Comparison of ENCODE assay signal across 14 mouse cellular contexts in the genomic region with DNA sequence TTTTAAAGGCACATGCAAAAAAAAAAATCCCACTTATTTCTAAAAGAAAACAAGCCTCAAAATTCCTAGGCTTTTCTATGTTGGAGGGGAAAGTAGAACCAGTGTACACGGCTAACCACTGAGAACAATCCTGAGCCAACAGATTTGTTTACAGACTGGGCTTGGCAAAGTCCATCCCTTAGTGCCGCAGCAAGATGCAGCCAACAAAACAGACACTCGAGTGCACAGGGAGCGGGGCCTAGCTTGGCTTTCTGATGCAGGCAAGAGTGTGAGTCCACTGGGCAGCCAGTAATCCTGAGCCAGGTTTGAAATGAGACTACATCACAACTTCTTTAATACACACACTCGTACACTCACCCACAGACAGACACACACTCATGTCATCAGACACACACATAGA.
DNase-seq lines count a peak whose midpoint lies in the region; ATAC-seq and TF ChIP-seq lines count a peak whose summit lies in the region.
"Had no signal": no experiment of that assay in that cellular context is flagged by ENCODE, and none has a peak within 500 bp of the region (broad histone marks: within the 10 kb centered on the region; RNA-seq: fewer than 3 reads in every experiment).

No protein-coding gene starts in this region.

- H3K9ac ChIP-seq in midbrain, embryonic 14.5 days (replicated peaks; ENCODE audit: low read length): no peak overlapping the region
- H3K9ac ChIP-seq: forebrain, postnatal 0 days; hindbrain, embryonic 15.5 days; liver, embryonic 15.5 days had no signal

- H3K9me3 ChIP-seq in midbrain, embryonic 14.5 days (ENCODE audit: control insufficient read depth, low read length): no peaks in the 10 kb centered on the region
- H3K9me3 ChIP-seq in midbrain, embryonic 10.5 days (replicated peaks): no peaks in the 10 kb centered on the region
- H3K9me3 ChIP-seq: hindbrain, embryonic 15.5 days; liver, embryonic 15.5 days had no signal

- 66% methylated on average over 5 of the region's 5 CpGs for WGBS in kidney, adult 2 months
- 82% methylated on average over 5 of the region's 5 CpGs for WGBS in midbrain, embryonic 14.5 days
- 85% methylated on average over 5 of the region's 5 CpGs for WGBS in midbrain, embryonic 10.5 days
- WGBS in cerebellum, adult 2 months: 3% methylated on average over 5 of the region's 5 CpGs

- H3K4me3 ChIP-seq in kidney, adult 2 months (ENCODE audit: insufficient read depth, low read depth, low read length): no peak overlapping the region
- no peak overlapping the region for H3K4me3 ChIP-seq in midbrain, embryonic 14.5 days (replicated peaks; ENCODE audit: low read depth, low read length)
- no peak overlapping the region for H3K4me3 ChIP-seq in midbrain, embryonic 10.5 days
- H3K4me3 ChIP-seq in cerebellum, adult 2 months (replicated peaks; ENCODE audit: insufficient read depth, low read depth, low read length): no peak overlapping the region
- H3K4me3 ChIP-seq: hindbrain, embryonic 15.5 days; liver, embryonic 15.5 days had no signal

- DNase-seq in kidney, adult 2 months: peak; percentile 37
- DNase-seq in kidney, postnatal 36 days: no peak
- peak; percentile 18 for DNase-seq in midbrain, embryonic 14.5 days
- no peak for DNase-seq in midbrain, embryonic 10.5 days (ENCODE audit: low spot score)
- DNase-seq in cerebellum, adult 2 months: peak; percentile 75 to 89
- no peak for DNase-seq in spleen, postnatal 36 days (ENCODE audit: low spot score in 2 of 2)
- DNase-seq in MN1 (ENCODE audit: low spot score): no peak
- DNase-seq: forebrain, postnatal 0 days; kidney, adult 18-20 months; right cerebral cortex, postnatal 14 days; thymus, adult 2 months had no signal

- H3K27me3 ChIP-seq in kidney, adult 2 months (replicated peaks; ENCODE audit: control insufficient read depth, insufficient read depth, low read length): no peaks in the 10 kb centered on the region
- H3K27me3 ChIP-seq in midbrain, embryonic 14.5 days (ENCODE audit: control insufficient read depth, insufficient read depth, low read length): no peaks in the 10 kb centered on the region
- H3K27me3 ChIP-seq in midbrain, embryonic 10.5 days (ENCODE audit: low read depth, poor library complexity, severe bottlenecking): no peaks in the 10 kb centered on the region
- no peaks in the 10 kb centered on the region for H3K27me3 ChIP-seq in cerebellum, adult 2 months (ENCODE audit: control insufficient read depth, insufficient read depth, low read length)
- H3K27me3 ChIP-seq: hindbrain, embryonic 15.5 days; liver, embryonic 15.5 days; Patski had no signal

- peaks cover 6% of the 10 kb centered on the region for H3K36me3 ChIP-seq in kidney, adult 2 months (ENCODE audit: control insufficient read depth, insufficient read depth, low read length)
- no peaks in the 10 kb centered on the region for H3K36me3 ChIP-seq in midbrain, embryonic 14.5 days (ENCODE audit: control insufficient read depth, insufficient read depth, low read length)
- no peaks in the 10 kb centered on the region for H3K36me3 ChIP-seq in midbrain, embryonic 10.5 days
- H3K36me3 ChIP-seq: hindbrain, embryonic 15.5 days; liver, embryonic 15.5 days had no signal

- no peak for TF ChIP-seq CTCF in kidney, adult 2 months (conservative IDR thresholded peaks at IDR 0.05; ENCODE audit: insufficient read depth, insufficient read length, low read depth, low read length)
- TF ChIP-seq CTCF in cerebellum, adult 2 months (IDR thresholded peaks at IDR 0.05; ENCODE audit: borderline replicate concordance, insufficient read depth, low read depth, low read length): no peak

- no peak for ATAC-seq in midbrain, embryonic 14.5 days (ENCODE audit: low FRiP score, low TSS enrichment)
- ATAC-seq: forebrain, postnatal 0 days; Patski had no signal

- peaks cover 12% of the 10 kb centered on the region for H3K4me1 ChIP-seq in kidney, adult 2 months (ENCODE audit: control insufficient read depth, insufficient read depth, low read length)
- H3K4me1 ChIP-seq in midbrain, embryonic 14.5 days (ENCODE audit: control insufficient read depth, insufficient read depth, low read length): peaks cover 21% of the 10 kb centered on the region
- H3K4me1 ChIP-seq in midbrain, embryonic 10.5 days: peaks cover 43% of the 10 kb centered on the region
- peaks cover 42% of the 10 kb centered on the region for H3K4me1 ChIP-seq in cerebellum, adult 2 months (ENCODE audit: control insufficient read depth, insufficient read depth, low read length)

- H3K4me2 ChIP-seq in midbrain, embryonic 14.5 days (ENCODE audit: low read length): no peak overlapping the region
- H3K4me2 ChIP-seq: hindbrain, embryonic 15.5 days; liver, embryonic 15.5 days had no signal

- no peak for TF ChIP-seq POLR2A in kidney, adult 2 months (IDR thresholded peaks at IDR 0.05; ENCODE audit: low read depth, low read length)
- TF ChIP-seq POLR2A in cerebellum, adult 2 months (IDR thresholded peaks at IDR 0.05; ENCODE audit: borderline replicate concordance, insufficient read depth, low read length): no peak

- no peak overlapping the region for H3K27ac ChIP-seq in kidney, adult 2 months (ENCODE audit: insufficient read depth, low read depth, low read length)
- H3K27ac ChIP-seq in midbrain, embryonic 14.5 days (replicated peaks; ENCODE audit: low read depth, low read length): no peak overlapping the region
- H3K27ac ChIP-seq in midbrain, embryonic 10.5 days (replicated peaks): no peak overlapping the region
- H3K27ac ChIP-seq in cerebellum, adult 2 months (ENCODE audit: insufficient read depth, low read length): no peak overlapping the region
- H3K27ac ChIP-seq: hindbrain, embryonic 15.5 days; liver, embryonic 15.5 days had no signal

Comparison
In these comparisons a context has a peak if more than half of its experiments do, and no peak if none do; other contexts are left out.
1. DNase-seq: peak in kidney, adult 2 months (single experiment), midbrain, embryonic 14.5 days (single experiment) and cerebellum, adult 2 months (2 of 2); none in kidney, postnatal 36 days (0 of 2), midbrain, embryonic 10.5 days (single experiment), spleen, postnatal 36 days (0 of 2) and MN1 (single experiment).